Mouse (Mus musculus) layer of hippocampus, adult 11-12 months (tissue): ENCODE data around the gene Kmo.

ENCODE experiments used
- DNase-seq: peaks from one replicate; pipeline ENCODE4 v3.0.0; 2022; ENCODE audit warnings: low spot score

Kmo gene

GRCm38 (mm10) chr1:175632470-175632869, 12.3 kb downstream of the Kmo start:
- DNase-seq: no peak

- DNase-seq: no peak
Observed at GRCm38 (mm10) chr1:175637677-175638076, 17.5 kb downstream of the Kmo start.

GRCm38 (mm10) chr1:175639072-175639471, 18.9 kb downstream of the Kmo start:
- DNase-seq: no peak

GRCm38 (mm10) chr1:175640435-175641150, 20.4 kb downstream of the Kmo start:
- no peak for DNase-seq

GRCm38 (mm10) chr1:175643496-175644265, 23.5 kb downstream of the Kmo start:
- DNase-seq: no peak

- DNase-seq: no peak
Observed at GRCm38 (mm10) chr1:175646952-175647351, 26.8 kb downstream of the Kmo start.

- no peak for DNase-seq
Observed at GRCm38 (mm10) chr1:175648615-175649014, 28.4 kb downstream of the Kmo start.

GRCm38 (mm10) chr1:175659900-175660299, 39.7 kb downstream of the Kmo start:
- DNase-seq: no peak

- DNase-seq: peak; percentile 40
Observed at GRCm38 (mm10) chr1:175668666-175669405, 48.7 kb downstream of the Kmo start.

- DNase-seq: no peak
Observed at GRCm38 (mm10) chr1:175669456-175669855, 49.3 kb downstream of the Kmo start.

- DNase-seq: no peak
Observed at GRCm38 (mm10) chr1:175670042-175670441, 49.9 kb downstream of the Kmo start.

GRCm38 (mm10) chr1:175671626-175672025, 51.4 kb downstream of the Kmo start:
- no peak for DNase-seq

- no peak for DNase-seq
Observed at GRCm38 (mm10) chr1:175673563-175674325, 53.6 kb downstream of the Kmo start.

GRCm38 (mm10) chr1:175675116-175675515, 54.9 kb downstream of the Kmo start:
- no peak for DNase-seq

- no peak for DNase-seq
Observed at GRCm38 (mm10) chr1:175677459-175677858, 57.3 kb downstream of the Kmo start.

GRCm38 (mm10) chr1:175680995-175681394, 60.8 kb downstream of the Kmo start:
- DNase-seq: no peak

- DNase-seq: no peak
Observed at GRCm38 (mm10) chr1:175691686-175692245, 71.6 kb downstream of the Kmo start.

GRCm38 (mm10) chr1:175692246-175692996, 72.2 kb downstream of the Kmo start, which contains the start of the genes Opn3 and Chml:
Gene Opn3 (minus strand): TSS chr1:175692776.
Gene Chml (minus strand): TSS chr1:175692901.
- peak; percentile 97 for DNase-seq

- no peak for DNase-seq
Observed at GRCm38 (mm10) chr1:175692997-175693361, 72.8 kb downstream of the Kmo start.

GRCm38 (mm10) chr1:175693429-175693960, 73.3 kb downstream of the Kmo start:
- peak; percentile 21 for DNase-seq

- DNase-seq: no peak
Observed at GRCm38 (mm10) chr1:175698293-175698692, 78.1 kb downstream of the Kmo start, which contains the start of gene Wdr64. Gene Wdr64 (plus strand): TSS chr1:175698593.
